Mouse (Mus musculus) 3134 (cell line): ENCODE data around the gene Kalrn.
A peak's percentile ranks its signal among the peaks of the same experiment; 100 is the strongest.

Experiments used
- DNase-seq: peaks from one replicate; pipeline ENCODE4 v3.0.0-alpha.2; 2011; ENCODE audit warnings: low spot score; ENCODE audit not compliant: insufficient read length; ENCODE audit errors: extremely low read depth

Kalrn gene

GRCm38 (mm10) chr16:34004128-34004578 is 569.2 kb downstream of the Kalrn start:
- DNase-seq: no peak

- no peak for DNase-seq
These were observed 569.7 kb downstream of the Kalrn start for GRCm38 (mm10) chr16:34003566-34004127.

- DNase-seq: peak; percentile 74
These were observed 572.6 kb downstream of the Kalrn start for GRCm38 (mm10) chr16:34000715-34001114.

DNA sequence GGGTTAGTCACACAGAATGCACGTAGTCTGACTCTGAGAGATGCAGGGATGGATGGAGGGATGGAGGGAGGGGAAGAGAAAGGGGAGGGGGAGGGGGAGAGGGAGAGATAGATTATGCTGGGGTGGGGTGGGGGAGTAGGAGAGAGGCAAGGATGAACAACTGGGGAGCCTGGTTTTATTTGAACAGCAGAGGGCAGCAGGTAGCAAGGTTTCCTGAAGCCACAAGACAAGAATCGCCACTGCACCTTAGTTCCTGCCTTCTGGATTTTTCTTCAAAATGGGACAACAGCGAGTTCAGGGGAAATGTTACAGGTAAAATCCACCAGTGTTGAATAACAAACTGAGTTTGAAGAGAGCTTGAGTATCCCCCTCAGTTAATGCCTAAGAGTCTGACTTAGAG is 573.9 kb downstream of the Kalrn start:
- no peak for DNase-seq

DNA sequence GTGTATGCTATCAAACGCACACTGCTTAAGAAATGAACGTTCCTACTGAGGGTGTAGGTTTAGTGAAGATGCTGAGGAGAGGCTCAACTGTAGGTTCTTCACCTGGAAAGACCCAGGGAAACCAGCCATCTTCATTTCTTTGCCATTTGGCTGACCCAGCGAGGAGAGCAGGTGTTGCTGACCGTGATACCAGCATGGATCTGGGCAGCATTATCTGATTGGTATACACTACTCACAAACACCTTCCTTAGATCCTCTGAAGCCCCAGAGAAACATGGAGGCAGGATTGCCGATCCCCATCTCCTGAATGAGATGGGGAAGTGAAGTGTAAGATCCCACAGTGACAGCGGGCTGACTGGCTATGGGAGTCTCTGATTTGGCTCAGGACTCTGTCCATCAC is 575.3 kb downstream of the Kalrn start:
- DNase-seq: no peak

GRCm38 (mm10) chr16:33996030-33996429 is 577.3 kb downstream of the Kalrn start:
- peak; percentile 28 for DNase-seq

GRCm38 (mm10) chr16:33995496-33995895 is 577.8 kb downstream of the Kalrn start:
- DNase-seq: no peak

- DNase-seq: no peak
These were observed 579.0 kb downstream of the Kalrn start for GRCm38 (mm10) chr16:33994321-33994720.

DNA sequence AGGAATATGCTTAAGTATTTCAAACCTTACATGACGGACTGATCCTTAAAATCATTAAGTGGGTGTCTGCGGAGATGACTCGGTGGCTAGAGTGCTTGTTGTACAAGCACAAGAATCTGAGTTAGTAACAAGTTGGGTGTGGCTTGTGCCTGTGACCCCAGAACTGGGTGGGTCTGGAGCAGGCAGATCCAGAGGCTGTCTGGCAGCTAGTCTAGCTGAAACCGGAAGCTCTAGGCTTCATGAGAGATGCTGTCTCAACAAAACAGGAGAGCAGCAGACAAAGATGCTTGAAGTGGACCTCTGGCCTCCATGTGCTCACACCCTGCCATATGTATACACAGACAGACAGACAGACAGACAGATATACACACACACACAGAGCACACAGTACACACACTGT is 582.6 kb downstream of the Kalrn start:
- no peak for DNase-seq

GRCm38 (mm10) chr16:33989106-33989505 is 584.2 kb downstream of the Kalrn start:
- DNase-seq: no peak

GRCm38 (mm10) chr16:33988358-33989012 is 584.8 kb downstream of the Kalrn start:
- no peak for DNase-seq

DNA sequence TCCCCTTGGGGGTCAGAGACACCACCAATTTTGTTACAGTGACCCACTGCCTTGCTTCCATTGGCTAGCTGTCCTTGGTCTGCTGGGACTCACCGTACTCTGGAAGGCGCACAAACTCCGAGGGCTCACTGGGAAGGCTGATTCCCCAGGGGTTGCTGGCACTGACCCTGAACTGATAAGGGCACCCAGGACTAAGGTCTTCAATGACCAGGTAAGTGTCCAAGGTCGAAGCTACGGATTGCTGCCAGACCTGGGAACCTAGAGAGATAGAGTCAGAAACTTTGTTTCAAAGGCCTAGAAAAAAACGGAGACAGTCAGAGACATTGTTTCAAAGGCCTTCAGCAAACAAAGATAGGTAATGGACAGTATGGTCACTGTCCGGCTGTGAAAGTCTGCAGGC is 586.3 kb downstream of the Kalrn start:
- no peak for DNase-seq

DNA sequence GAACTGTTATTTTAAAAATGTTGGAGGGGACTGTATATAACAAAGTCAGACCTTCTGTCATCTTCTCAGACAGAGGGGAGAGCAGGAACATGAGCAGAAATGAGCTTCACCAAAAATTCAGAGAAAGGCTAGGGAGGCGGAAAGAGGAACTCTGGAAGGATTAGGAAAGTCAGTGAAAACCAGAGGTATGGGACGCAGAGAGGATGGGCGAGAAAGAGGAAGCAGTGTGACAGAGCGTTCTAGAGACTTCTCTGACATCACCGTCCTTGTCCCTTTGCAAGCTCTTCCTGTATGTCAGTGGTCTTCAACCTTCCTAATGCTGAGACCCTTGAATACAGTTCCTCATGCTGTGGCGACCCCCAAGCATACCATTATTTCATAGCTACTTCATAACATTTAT is 588.0 kb downstream of the Kalrn start:
- DNase-seq: no peak

DNA sequence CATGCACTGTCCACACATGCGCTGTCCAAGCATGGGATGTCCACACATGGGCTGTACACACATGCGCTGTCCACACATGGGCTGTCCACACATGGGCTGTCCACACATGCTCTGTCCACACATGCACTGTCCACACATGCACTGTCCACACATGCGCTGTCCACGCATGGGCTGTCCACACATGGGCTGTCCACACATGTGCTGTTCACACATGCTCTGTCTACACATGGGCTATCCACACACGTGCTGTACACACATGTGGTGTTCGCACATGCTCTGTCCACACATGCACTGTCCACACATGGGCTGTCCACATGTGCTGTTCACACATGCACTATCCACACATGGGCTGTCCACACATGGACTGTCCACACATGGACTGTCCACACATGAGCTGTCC is 589.6 kb downstream of the Kalrn start:
- DNase-seq: no peak

GRCm38 (mm10) chr16:33979855-33980254 is 593.5 kb downstream of the Kalrn start:
- DNase-seq: no peak

GRCm38 (mm10) chr16:33967283-33967640 is 606.1 kb downstream of the Kalrn start:
- DNase-seq: no peak

DNA sequence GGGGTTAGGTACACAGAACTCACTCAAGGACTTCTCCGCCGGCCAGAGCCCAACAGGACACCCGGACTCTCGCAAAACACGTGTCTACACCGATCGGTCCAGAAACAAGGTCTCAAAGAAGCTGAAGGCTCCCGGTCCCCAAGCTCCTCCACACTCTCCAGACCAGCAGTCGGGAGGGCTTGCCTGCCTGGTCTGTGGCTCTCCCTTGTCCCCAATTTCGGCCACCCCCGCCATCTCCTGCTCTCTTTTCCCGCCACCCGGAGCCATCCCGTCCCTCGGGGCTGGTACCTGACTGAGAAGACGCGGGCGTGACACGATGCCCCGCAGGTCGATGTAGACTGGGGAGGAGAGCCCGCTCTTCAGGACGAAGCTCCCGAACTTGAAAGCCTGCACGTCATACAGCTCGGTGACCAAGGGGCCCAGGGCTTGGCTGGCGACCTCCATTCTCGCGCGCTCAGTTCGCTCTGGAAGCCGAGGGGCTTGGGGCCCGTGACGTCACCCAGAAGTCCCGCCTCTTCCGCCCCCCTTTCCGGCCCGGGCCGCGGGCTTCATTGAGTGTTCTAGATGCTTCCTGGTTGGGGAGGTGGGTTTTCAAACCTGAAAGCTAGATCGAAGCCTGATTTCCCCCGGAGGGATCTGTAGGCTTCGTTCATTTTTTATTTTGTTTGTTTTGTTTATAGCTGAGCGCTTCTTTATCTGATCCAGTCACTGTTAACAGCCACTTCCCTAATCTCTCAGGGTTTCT is 606.6 kb downstream of the Kalrn start, which contains the start of gene Umps:
Gene Umps, minus strand, starts transcription at position 501 of the 745 bp plus-strand sequence.
- DNase-seq: peak; percentile 88

GRCm38 (mm10) chr16:33965878-33966537 is 607.3 kb downstream of the Kalrn start:
- no peak for DNase-seq

DNA sequence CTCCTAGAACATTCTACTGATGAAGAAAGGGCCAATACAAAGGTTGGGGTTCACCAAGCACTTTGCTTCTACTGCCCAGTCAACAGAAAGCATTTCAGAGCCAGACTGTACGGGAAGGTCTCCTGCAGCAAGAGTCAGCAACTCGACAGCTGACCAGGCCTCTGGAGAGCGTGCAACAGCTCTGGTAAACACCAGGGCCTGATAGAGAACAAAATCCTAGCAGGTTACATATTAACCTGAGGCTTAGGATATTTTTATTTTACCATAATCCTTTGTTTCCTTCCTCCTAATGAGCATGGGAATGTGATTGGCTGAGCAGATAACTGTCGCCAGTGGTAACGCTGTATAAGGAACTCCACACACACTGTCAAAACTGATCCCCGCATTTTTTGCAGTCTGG is 609.8 kb downstream of the Kalrn start:
- DNase-seq: no peak

DNA sequence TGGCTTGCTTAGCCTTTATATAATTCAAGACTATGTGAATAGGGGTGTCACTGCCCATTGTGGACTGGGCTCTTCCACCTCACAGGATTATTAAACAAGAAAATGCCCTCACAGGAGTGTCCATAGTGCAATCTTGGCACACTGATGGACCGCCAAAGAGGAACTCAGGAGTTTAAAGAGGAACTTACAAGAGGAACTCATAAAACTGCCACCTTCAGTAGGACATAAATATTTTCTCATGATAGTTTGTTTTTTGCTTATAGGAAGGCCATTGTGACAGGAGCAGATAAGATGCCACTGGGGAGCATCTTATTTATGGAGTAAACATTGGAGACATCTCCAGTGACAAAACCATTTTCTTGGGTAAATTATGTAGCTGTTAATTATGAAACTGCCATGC is 618.5 kb downstream of the Kalrn start:
- DNase-seq: no peak

DNA sequence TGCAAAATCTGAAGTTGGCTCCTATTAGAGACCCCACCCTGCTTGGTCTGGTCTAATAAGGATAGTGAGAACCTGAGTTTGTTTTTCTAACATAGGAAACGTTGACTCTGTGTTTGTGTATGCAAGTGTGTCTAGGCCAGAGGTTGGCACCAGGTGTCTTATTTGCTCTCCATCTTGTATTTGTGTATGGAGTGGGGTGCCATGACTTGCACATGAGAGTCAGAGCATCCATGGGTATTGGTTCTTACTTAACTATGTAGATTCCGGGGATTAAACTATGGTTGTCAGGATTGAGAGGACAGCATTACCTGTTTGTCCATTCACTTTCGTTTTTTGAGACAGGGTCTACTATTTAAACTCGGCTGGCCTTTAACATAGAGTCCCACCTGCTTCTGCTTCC is 620.3 kb downstream of the Kalrn start:
- DNase-seq: no peak
